Mouse (Mus musculus): ENCODE data around the gene Nav2. TPM values are rescaled to one million over a fixed set of nuclear protein-coding genes. Genes with fewer than 3 reads are reported as not detected.
A peak's percentile ranks its signal among the peaks of the same experiment; 100 is the strongest.

Nav2 gene
- total and polyA plus RNA-seq, 3 experiments, result 4.8 to 6.9 (median 6.4) TPM

DNA sequence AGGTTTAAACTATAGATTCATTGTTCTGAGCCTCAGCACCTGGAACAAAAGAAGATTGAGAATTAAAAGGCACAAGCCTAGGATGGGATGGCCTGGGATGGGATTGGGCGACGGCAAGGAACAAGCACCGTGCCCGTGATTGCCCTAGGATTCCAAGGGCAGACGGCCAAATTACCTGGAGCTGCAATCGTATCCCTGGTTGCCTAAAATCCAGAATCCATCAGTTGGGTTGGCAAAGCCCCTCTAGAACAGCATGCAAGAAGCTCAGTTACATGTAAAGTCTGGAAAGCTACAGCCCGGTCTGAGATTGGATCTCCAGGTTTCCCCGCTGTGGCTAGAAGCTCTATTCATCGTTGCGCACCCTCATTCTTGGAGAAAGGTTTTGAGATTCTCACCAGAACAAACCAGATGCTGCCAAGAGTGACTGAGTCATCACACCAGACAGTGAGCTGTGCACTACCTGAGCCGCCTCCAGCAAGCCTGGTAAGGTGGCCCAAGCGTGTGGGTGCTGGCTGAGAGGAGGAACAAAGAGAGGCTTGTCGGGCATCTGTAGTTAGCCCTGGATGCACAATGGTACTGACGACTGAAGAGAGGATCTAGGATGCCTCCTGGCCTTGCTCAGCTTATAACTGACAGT, 531.9 kb downstream of the Nav2 start:
- DNase-seq, result no peak

GRCm38 (mm10) chr7:49442174-49442573, 533.7 kb downstream of the Nav2 start:
- DNase-seq, result no peak

DNA sequence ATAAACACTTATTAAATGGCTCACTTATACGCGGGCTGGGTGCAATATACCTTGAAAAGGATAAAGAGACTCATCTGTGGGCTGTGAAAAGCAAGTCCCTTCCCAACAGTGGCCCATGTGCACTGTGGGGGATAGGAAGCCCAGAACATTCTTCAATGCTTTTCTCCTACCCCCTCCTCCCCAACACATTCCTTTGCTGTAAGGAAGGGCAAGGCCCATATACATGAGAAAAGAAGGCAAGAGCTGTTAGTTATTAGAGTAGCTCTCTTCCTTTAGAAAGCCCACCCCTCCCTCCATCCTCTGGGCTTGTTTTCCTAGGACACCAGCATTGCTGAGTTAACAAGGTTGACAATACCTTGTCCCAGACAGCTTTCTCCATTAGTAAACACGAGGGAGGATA, 540.1 kb downstream of the Nav2 start:
- DNase-seq, result no peak

- peak; percentile 50 for DNase-seq
These were observed 542.0 kb downstream of the Nav2 start for GRCm38 (mm10) chr7:49450261-49451141.

DNA sequence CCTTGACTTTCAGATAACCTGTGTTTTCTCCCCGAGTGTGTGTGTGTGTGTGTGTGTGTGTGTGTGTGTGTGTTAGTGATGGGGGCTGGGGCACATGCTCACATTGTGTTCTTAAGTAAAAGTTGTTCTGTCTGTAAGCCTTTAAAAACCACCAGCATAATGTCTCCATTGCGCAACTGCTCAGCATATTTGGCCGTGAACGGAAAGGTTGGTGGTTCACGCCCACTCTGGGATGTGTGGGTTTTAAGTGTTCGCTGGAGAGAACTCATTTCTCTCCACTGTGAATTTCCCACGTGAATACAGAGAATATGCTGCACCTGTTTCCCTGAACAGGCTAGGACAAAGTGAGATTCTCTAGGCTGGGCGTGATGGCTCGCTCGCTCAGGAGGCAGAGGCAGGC, 542.7 kb downstream of the Nav2 start:
- peak; percentile 20 for DNase-seq

DNA sequence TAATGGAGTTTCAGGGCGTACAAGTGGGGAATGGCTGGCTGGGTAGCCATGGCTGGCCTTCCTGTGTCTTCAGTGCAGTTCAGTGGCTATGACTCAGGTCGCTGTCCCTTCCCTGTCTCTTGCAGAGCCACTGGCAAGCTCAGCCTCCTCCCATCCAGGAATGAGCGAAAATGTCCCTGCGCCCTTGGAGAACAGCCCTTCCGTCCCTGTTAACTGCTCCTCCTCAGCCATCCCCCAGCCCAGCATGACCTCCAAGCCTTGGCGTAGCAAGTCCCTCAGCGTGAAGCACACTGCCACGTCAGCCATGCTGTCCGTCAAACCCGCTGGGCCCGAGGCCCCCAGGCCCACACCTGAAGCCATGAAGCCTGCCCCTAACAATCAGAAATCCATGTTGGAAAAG, 543.8 kb downstream of the Nav2 start:
- peak; percentile 7 for DNase-seq

DNA sequence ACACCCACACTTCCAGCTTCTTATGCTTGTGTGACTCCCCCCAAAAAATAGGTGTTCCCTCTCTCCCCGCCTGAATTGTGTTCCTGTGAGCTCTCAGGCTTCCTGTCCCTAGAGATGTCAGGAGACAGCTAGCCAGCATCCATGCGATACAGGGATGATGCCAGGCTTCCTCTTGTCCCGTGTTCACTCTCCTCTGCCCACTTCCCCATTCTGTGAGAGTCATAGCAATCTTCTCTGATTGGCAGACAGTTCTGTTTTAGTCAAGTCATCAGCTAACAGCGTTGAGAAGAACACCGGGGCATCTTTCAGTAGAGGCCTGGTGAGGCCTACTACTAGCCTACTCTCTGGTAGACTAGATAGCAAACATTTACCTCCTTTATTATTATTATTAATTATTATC, 546.1 kb downstream of the Nav2 start:
- DNase-seq, result no peak

- DNase-seq, result peak; percentile 42
These were observed 547.6 kb downstream of the Nav2 start for GRCm38 (mm10) chr7:49456148-49456547.

- DNase-seq, result peak; percentile 20
These were observed 548.9 kb downstream of the Nav2 start for GRCm38 (mm10) chr7:49457398-49457797.

GRCm38 (mm10) chr7:49457890-49458289, 549.4 kb downstream of the Nav2 start:
- DNase-seq, result peak; percentile 40

- peak; percentile 32 for DNase-seq
These were observed 553.9 kb downstream of the Nav2 start for GRCm38 (mm10) chr7:49462328-49462811.

DNA sequence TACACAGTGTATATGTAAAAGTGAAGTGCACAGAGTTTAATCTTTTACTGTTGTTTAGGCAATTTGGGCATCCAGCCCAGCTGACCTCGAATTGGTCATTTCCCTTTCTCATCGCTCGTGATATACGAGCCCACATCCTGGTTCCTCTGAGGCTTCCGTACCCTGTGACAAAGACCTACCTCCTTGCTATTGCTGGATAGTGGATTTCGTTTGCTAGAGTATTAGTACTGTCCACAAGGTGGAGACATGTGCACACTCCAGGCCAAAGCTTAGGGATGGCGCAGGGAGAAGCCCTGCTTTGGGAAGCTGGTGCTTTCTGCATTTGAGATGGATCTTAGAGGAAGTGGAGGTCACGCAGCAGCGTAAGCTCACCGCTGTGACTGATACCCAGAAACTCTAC, 559.3 kb downstream of the Nav2 start:
- DNase-seq, result peak; percentile 57

DNA sequence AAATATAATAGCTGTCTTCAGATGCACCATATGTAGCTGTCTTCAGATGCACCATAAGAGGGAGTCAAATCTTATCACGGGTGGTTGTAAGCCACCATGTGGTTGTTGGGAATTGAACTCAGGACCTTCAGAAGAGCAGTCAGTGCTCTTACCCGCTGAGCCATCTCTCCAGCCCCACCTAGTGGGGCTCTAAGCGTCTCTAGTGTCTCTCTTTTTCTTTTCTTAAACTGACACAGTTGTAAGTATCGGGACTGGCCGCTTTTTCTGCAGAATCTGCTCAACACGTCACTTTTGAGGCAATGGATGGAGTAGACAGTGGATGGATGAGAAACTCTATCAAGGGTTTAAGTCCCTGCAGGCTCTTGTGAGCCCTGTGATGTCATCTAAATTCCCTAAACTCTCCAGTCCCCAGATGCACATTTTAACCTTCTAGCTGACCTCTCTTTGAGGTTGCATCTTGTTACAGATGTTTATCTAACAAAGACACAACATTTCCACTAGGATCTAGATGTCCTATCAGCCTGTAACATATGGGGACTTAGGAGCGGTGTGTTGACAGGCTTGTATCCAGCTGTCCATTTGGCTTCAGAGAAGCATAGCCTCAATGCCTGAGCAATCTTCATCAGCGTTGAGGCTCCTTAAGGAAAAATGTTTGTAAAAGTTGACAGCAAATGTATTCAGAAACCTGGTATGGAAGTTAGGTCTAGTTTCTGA, 560.1 kb downstream of the Nav2 start:
- no peak for DNase-seq

GRCm38 (mm10) chr7:49471278-49471677, 562.8 kb downstream of the Nav2 start:
- DNase-seq, result peak; percentile 58

DNA sequence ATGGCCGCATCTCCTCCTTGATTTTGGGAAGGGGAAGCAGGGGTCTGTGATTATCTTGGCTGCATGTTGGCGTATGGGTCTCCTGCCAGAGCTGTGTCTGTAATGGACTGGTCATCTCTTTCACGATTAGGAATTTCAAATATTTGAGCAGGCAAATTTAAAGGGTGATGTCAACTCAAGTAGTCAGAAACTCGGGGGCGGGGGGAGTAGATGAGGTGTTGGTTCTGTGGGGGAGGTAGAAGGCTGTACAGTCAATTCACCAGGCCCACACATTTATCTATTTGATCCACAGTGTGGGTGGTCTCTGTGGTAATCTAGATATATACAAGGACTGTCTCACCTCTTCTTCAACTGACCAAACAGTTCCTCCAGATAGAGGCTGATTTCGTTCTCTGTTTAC, 566.8 kb downstream of the Nav2 start:
- no peak for DNase-seq

DNA sequence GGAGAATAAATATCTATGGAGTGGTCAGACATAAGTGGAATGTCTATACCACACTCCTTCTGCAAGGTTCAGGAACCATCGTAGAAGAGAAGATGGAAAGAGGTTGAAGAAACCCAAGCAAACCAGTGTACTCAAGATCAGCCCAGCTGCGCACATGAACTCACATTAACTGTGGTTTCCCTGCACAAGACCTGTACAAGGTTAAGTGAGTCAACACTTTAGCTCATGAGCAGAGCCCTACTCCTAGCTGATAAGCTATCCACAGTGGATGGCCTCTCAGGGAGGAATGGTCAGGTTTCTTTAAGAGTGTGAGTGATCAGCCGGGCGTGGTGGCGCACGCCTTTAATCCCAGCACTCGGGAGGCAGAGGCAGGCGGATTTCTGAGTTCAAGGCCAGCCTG, 567.6 kb downstream of the Nav2 start:
- DNase-seq, result no peak

DNA sequence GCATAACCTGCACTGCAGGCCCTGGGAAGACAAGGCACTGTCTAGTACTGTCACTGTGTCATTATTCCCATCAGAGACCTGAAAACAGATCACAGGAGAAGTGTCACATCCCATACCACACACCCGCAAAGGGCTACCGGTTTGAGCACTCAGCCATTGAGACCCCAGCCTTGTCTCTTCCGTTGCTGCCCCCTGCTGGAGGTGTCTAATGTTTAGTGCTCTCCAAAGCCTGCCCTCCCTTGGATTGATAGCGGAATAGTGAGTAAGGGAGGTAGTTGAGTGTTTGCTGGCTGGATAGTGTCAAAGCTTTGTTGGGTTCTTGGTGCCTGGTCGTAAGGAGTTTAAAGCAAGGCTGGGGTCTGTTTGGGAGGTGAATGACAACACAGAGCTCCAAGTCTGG, 568.1 kb downstream of the Nav2 start:
- peak; percentile 16 for DNase-seq

DNA sequence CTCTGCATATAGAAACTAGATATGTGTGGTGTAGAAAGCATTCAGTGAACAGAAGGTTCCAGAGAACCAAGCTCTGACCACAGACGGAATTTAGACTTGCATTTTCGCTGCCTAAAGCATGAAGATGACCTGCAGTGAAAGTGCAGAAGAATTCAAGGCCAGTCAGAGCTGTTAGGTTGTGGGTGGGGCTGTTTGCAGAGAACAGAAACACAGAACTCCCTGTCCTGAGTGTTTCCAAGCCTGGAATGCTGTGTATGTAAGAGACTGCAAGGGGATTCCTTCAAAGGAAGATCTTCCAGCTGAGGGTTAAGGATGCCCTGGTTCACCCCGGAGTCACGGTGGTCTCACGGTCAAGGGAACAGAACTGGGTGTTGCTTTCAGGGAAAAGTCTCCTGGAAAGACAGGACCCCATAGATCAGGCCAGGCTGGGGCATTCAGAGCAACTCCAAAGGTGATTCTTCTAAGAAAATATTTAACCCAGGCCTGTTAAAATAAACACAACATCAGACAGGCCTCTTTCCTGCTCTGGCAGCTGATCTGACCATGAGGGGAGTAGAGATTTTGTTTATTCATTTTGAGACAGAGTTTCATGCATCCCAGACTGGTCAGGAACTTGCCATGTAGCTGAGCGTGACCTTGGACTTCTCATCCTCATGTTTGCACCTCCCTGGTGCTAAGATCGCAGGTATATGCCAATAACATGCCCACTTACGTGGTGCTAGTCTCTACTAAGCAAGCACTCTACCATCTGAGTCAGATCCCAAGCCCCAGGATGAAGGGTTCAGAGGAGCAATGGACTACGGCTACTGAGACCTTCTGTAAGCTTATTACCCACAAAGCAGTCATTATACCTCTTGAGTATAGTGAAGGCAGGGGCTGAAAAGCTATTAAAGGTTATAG, 568.8 kb downstream of the Nav2 start:
- no peak for DNase-seq

DNA sequence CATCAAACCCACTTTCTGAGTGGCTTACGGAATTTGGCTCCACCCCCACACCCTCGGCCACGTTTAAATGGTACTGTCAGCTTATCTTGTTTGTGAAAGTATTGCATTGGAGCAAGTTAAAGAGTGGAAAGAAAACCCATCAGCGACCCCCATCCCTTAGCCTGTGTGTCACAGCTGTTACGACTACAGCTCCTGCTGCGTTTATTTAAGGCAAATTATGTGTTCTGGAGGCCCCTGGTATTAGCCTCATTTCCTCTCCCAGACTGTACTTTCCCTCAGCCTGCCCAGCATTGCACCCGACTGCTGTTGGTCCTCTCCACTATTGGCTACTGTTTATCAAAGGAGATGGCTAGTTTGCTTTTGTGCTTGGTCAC, 569.4 kb downstream of the Nav2 start:
- no peak for DNase-seq

DNA sequence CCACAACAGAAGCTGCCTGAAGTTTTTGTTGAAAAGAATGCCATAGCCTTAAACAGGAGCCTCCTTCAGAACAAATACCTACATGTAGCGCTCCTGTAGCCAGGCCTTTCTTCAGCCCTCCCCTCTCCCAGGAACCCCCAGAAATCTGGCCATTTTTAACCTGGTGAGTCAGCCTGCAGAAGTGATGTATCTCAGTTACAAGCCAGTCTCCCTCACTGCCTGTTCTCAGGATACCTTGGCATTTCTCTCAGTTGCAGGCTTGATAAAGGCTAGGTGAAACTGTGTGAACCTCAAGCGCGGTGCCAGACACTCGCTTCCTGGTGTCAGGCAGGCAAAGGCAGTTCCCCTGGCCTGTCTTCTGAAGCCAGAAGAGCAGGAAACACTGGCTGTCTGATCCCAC, 570.4 kb downstream of the Nav2 start:
- DNase-seq, result no peak

GRCm38 (mm10) chr7:49480962-49481361, 572.4 kb downstream of the Nav2 start:
- DNase-seq, result no peak

All from adrenal gland, adult 2 months (tissue).